Mouse (Mus musculus): ENCODE measurements around the gene Ahdc1.

The Ahdc1 gene

DNA sequence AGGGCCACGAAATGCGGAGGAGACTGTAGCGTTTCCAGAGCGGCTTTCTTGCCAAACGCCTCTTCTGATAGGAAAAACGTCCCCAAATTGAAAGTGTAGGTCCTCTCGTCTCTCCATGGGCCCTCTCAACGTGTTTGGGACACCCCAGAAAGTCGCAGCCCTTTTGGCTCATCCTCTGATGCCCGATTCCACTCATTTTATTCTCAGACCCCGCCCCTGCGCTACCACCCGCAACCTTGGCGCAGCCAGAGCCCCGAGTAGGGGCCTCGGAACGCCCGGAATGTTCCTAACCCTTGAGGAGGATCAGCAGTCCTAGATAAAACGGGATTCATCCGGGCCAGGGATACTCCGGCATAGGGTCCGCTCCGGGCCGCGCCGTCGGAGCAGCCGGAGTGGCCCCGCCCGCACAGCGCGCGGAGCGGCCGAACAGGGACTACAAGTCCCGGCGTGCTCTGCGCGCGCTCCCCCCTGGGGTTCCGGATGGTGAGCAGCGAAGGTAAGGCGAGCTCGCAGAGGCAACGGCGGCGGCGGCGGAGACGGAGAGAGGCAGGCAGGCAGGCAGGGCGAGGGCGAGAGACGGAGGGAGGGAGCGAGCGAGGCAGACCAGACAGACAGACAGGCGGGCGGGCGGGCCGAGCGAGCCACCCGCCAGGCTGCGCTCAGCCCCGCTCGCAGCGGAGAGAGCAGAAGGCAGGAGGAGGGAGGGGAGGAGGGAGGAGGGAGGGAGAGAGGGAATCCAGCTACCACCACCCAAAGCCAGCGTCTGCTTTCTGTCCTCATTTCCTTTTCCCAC lies at the start of gene Ahdc1:
Gene Ahdc1, plus strand, starts transcription at position 233 of the 793 bp plus-strand sequence.
- DNase-seq (ENCODE audit: low read depth): peak; percentile 79

DNA sequence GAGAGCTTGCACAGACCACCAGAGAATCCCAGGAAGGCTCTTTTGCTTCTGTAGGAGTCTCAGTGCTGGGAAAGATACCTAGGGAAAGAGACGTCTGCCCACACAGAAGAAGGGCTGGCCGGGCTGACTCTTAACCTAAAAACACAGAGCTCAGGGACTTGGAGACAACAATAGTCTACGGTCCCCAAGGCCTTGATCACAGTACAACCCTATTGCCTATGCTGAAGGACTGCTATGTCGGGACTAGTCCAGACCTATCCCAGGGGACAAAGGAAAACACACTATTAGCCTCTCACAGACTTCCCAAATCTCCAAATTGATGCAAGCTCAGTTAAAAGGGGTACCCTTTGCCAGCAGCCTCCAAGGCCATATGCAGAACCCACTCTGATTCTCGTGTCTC lies 49.2 kb upstream of the Ahdc1 start:
- DNase-seq (ENCODE audit: low read depth): no peak

DNA sequence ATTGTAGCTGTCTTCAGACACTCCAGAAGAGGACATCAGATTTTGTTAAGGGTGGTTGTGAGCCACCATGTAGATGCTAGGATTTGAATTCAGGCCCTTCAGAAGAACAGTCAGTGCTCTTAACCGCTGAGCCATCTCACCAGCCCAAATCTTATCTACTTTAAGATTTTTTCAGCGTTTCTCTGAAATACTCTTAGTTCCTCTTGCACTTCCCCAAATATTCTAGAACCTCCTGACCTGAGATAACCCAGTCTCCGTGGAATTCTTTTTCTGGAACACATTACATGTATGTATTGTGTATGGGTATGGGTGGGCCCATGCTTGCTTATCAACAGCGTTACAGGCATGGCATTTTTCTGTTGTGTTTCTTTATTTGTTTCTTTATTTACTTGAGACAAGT lies 48.4 kb upstream of the Ahdc1 start:
- no peak for DNase-seq (ENCODE audit: low read depth)

DNA sequence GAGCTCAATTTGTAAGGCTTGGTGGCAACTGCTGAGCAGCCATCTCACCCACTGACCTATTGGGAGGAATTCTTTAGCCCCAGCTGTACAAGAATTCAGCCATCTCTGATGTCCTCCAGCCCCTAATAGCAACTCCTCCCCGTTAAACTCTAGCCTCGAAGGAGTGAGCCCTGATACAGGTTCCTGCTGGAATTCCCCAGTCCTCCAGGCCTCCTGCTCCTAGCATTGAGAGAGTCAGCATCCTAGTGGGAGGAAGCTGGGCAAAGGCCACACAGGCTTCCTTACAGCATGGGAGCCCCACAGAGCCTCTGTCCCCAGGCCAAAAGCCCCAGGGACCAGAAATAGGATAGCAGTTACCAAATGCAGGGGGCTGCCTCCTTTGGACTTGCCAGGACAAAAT lies 47.6 kb upstream of the Ahdc1 start:
- DNase-seq (ENCODE audit: low read depth): no peak

DNA sequence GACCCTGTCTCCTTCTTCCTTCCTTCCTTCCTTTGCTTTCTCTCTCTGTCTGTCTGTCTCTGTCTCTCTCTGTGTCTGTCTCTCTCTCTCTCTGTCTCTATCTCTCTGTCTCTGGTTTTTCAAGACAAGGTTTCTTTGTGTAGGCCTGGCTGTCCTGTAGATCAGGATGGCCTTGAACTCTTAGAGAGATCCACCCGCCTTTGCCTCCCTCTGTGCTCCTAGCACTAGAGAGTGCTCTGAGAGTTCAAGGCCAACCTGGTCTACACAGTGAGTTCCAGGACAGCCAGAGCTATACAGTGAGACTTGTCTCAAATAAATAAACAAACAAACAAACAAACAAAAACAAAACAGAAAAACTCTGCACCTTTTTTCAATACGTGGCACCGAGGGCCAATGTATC lies 47.0 kb upstream of the Ahdc1 start:
- no peak for DNase-seq (ENCODE audit: low read depth)

DNA sequence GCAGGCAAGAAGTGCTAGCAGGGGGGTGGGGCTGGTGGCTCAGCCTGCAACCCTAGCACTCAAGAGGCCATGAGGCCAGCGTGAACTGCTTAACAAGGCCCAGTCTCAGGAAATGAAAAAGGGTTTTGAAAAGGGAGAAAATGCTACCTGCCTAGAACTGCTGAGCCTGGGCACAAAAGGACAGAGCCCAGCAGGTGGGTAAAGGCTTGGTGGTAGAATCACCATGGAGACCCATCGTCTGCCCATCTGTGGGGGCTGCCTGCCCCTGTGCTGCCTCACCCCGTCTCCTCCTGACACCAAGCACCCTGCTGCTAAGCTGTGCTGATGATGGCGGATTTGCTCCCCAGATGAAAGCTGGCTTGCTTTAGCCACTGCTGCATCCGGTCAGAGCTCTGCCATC lies 46.6 kb upstream of the Ahdc1 start:
- DNase-seq (ENCODE audit: low read depth): no peak

DNA sequence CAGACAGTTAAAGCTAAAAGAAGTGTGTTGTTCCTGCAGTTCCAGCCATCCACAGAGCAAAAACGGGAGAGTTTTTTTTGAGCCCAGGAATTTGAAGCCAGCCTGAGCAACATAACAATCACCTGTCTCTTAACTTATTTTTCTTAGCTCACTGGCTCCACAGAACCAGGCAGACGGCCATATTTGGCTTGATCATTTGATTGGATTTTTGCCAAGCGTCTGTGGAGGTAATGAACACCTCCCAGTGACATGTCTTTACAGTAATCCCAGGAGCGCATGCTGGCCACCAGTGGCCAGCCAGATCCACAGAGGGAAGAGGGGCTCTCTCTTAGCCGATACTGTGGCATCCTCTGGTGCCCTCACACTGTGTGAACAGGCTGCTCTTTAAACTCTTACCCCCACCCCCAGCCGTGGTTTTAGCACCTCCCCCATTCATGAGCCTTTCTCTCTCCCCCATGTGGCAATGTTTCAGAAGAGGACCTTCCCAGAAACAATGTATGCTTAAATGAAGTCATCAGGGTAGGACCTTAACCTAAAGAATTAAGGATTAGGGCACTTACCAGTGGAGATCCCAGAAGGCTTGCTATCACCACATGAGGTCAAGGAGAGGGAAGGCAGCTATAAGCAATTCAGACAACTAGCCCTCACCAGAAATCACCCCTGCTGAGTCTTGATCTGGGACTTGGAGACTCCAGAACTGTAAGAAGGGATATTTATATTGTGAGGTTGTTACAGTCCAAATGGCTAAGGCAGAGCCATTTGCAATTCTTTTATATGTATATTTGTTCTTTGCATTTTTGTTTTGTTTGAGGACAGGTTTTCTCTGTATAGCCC lies 42.7 kb upstream of the Ahdc1 start:
- no peak for DNase-seq (ENCODE audit: low read depth)

DNA sequence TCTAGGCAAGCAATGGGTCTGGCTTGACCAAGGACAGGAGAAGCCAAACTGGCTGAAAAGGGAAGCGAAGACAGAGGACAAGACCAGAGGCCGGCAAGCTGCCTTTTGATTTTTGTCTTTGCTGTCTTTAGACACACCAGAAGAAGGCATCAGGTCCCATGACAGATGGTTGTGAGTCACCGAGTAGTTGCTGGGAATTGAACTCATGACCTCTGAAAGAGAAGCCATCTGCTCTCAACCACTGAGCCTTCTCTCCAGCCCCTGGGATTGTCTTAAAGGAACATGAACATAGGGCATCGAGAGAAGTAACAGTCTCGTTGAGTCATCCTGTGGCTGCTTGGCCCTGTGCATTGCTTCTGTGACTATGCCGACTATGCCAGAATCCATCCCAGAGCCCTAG lies 39.5 kb upstream of the Ahdc1 start:
- no peak for DNase-seq (ENCODE audit: low read depth)

DNA sequence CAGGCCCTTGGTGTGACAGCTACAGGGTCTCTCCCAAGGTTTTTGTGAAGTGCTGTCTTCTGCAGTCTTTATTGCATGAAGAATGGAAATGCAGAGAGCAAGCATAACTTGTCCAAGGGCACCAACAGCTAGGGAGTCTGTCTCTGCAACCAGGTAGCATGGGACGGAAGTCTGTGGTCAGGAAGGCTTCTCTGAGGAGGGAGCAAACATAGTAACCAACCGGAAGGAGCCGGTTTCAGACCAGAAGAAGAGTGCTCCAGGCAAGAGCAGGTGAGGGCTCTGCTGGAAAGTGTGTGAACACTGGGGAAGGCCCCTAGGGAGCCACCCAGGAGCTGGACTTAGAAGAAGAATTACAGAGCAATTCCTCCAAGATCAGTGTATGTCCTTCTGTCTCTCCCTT lies 39.0 kb upstream of the Ahdc1 start:
- DNase-seq (ENCODE audit: low read depth): no peak

DNA sequence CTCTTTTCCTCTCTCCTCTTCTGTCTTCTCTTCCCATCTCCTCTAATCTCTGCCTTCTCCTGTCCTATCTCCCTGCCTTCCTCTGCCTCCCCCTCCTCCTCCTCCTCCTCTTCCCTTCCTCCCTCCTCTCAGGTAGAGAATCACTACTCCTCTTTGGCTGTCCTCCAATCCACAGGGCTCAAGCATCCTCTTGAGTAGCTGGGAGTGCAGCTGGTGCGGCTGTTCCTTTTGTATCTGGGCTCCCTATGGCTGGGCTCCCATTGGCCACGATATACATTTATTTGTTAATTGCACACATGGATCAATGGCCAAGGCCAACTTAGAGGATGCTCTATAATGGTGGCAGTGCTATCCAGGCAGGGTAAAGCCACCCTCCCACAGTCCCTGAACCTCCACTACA lies 38.5 kb upstream of the Ahdc1 start:
- no peak for DNase-seq (ENCODE audit: low read depth)

DNA sequence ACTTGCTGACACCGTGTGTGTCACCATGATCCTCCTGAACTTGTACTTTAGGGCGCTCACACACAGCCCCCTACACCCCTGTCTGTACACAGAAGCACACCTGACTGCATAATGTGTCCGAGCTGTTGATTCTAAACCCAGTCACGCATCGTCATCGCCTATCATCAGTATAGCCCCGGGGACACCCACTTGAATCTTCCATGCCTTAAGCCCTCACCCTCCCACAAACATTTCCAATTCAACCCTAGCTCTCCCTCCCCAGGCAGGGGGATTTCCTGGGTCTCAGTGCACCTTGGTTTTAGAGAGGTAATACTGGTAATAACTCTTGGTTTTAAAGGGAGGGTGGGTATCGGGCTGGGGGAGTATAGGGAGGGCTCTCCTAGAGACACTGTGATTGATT lies 37.9 kb upstream of the Ahdc1 start:
- no peak for DNase-seq (ENCODE audit: low read depth)

DNA sequence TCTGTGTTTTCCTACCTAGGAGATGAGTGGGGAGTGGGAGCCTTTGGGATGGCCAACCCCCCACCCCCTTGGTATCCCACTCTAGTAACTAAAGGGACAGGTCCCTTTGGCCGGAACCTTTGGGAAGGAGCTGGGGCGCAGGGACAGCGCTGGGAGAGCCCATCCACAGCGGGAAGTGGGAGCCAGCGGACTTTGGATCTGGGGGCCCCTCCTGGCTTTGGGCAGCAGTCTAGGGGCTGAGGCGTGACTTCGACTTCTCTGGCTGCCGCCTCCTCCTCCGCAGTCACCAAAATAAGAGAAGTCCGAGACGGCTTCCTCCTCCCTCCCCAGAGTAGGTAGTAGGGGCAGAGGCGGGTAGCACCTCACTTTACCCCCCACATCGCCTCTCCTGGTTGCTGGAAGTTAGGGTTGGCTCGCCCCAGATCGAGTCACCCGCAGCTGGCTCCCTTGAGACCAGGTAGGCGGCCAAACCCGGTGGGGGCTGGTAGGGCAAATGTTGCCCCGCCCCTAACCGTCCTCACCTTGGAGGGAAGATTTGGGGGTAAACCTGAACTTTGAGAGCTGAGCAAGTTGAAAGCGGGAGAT lies 37.2 kb upstream of the Ahdc1 start, which contains the start of gene Fgr:
Gene Fgr, plus strand, starts transcription at position 282 of the 585 bp plus-strand sequence.
- DNase-seq (ENCODE audit: low read depth): no peak

DNA sequence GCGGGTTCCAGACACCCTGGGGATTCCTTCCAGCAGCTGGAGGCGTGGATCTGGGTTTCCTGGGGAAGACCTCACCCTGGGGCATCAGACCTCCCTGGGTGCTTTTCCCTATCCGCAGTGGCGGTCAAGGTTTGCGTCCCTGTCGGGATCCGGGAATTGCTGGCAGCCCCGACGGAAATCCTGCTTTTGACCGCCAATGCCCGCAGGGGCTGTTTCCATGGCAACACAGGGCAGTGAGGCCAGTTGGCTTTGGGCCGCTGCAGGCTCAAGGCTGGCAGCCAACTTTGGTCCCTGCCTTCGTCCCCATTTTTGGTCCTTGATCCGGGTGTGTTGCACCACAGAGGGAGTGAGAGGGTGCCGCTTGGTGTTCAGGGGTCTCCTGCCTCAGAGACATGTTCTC lies 36.2 kb upstream of the Ahdc1 start:
- DNase-seq (ENCODE audit: low read depth): no peak

DNA sequence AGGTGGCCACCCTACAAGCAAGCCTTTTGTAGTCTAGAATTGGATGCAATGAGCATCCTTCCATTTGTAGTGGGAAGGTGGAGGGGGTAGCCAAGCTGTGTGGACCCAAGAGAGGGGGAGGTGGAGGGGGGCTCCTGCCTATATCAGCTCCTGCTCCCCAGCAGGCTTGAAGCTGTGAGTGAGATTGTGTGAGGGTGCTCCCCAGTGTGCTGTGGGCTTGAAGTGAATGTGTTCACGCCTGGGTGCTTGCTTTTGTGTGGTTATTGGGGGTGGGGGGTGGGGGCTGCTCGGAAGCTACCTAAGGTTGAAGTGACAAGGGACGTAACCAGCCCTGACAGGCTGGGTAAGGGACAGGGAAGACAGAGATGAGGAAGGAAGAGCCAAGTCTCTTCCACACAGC lies 35.3 kb upstream of the Ahdc1 start:
- no peak for DNase-seq (ENCODE audit: low read depth)

DNA sequence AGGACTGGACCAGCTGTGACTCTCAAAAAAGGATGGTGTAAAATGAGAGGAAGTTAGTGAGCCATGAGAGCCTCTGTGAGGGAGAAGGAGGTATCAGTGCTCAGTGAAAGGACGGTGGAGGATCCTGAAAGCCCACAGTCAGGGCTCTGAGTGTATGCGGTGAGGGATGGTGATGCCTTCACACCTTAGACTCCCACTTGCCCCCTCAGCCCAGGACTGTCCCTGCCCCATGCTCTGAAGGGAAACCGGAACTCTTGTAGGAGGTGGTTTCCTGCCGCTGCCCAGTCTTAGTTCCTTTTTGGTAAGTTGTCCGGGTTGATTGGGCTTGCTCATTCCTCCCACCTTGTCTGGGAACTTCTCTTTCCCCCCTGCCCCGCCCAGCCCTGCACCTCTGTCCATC lies 34.3 kb upstream of the Ahdc1 start:
- no peak for DNase-seq (ENCODE audit: low read depth)

DNA sequence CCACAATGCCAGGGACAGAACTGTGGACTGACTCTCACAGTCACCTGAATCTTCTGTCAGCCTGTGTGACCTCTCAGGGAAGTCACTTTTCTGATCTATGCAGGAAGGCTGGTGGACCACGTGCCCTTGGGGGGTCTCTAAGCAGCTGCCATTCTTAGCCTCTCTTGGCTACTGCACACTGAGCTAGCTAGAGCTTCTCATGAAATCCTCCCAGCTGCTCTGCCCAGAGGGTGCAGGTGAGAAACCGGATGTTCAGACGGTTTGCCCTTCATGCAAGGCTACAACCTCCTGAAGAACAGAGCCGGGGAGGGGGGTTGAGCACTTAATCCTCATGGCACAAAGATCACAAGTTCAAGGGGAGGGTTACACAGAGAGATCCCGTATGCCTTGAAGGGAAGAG lies 33.5 kb upstream of the Ahdc1 start:
- DNase-seq (ENCODE audit: low read depth): no peak

DNA sequence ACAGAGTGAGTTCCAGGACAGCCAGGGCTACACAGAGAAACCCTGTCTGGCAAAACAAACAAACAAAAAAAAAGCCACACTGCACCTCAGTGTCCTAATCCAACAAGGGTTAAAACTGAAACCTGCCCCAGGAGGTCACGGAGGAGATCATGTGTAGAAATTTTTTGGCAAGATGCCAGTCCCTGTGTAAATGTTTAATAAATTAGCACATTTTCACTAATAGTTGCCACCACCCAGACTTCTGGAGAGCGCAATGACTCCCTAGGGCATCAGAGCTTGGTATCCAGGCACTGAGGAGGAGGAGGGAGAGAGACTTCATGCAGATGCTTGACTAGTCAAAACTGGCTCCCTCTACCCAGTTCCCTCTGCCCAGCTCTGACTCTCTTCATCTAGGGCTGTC lies 31.9 kb upstream of the Ahdc1 start:
- DNase-seq (ENCODE audit: low read depth): no peak

DNA sequence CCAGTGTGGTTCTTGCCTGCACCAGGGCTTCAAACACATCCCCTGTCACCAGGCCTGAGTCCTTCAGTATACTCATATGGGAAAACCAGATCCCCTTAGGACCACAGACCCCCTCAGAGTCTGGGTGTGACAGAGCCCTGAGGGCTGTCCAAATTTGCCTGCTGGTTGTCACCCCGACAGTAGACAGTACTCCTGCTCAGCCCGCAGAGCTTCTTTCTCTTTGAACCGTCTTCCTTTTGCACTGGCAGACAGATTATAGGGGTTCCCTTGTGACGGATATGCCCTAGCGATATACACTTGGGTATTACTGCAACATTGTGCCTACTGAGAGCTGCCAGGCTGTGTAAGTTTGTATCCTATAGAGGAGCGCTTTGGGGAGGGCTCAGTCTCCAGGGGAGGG lies 29.4 kb upstream of the Ahdc1 start:
- DNase-seq (ENCODE audit: low read depth): no peak

DNA sequence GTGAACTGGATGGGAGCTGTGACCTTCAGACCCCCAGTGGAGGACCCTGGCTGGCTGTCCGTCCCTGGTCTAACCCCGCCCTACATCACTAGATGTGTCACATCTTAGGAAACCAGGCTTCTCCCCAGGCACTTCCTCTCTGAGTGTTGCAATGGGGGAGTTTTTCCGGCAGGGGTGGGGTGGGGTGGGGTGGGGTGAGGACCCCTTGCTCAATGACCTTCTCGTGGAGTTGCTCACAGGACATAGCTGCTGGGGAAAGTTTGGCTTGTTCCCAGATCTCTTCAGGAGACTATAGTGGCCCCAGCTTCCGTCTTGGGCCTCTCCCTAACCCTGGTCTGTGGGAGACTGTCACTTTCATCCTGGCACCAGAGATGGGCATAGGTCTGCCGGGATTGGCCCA lies 28.1 kb upstream of the Ahdc1 start:
- peak; percentile 51 for DNase-seq (ENCODE audit: low read depth)

DNA sequence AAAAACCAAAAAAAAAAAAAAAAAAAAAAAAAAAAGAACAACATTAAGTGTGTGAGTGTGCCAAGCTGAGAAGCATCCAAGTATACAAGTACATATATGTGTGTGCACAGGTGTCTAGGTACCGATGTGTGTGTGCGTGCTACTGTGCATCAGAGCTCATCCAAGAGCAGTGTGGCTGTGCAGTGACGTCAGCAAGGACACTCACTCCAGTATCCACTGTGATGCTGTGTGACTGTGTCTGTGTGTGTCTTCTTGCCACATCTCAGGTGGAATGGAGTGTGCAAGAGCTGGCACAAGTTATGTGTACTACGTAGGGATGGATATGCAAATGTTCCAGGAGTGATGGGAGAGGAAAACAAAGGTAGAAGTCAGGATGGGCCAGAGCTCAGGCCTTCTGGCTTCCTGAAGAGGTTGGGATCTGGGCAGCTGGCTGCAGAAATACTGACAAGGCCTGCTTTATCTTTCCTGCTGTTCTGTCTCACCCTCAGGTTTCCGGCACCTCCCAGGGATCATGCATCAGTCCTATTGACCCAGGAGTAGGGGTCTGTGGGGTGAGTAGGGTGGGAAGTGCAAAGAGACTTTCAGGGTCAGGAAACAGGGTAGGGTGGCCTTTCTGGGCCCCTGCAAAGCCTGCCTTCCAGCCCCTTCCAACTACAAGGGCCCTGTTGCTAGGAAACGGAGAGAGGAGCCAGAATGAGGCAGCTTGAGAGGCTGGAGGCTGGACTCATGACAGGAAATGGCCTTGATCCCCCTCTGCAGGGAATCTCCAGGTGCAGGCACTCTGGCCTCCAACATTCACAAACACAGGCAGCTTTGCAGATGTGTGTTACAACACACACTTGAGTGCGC lies 27.2 kb upstream of the Ahdc1 start:
- DNase-seq (ENCODE audit: low read depth): no peak

DNA sequence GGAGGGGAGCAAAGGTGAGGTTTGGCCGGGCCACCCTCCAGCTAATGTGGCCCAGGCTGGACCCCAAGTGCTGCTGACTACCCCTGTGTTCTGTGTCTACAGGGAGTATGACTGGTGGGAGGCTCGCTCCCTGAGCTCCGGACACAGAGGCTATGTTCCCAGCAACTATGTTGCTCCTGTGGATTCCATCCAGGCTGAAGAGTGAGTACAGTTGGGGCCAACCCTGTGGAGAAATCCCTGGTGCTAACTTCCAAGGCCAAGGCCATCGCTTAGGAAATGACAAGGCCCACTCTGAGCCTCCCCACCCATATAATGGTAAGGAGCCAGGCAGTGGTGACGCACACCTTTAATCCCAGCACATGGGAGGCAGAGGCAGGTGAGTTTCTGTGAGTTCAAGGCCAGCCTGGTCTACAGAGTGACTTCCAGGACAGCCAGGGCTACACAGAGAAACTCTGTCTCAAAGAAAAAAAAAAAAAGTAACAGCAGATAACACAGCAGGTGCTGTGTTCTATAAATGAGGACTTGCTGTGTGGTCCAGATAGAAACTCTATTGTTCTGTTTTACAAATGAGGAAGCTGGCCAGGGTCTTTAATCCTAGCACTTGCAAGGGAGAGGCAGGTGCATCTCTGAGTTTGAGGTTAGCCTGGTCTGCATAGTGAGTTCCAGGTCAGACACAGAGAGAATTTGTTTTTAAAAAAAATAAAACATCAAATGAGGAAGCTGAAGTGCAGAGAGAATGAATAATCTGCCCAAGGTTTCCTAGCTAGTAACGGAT lies 22.3 kb upstream of the Ahdc1 start:
- no peak for DNase-seq (ENCODE audit: low read depth)
